Mouse (Mus musculus) heart, adult 9 months (tissue): ENCODE data around the gene Pofut1.
A peak's percentile ranks its signal among the peaks of the same experiment; 100 is the strongest.
"Not testable (repeated sequence)": the region's sequence is repeated elsewhere in the genome, so short reads cannot be mapped to it uniquely, and the experiment has no call there.

Source experiments
- DNase-seq, 2 experiments: peaks; one replicate each; pipeline ENCODE4 v3.0.0; 2022; ENCODE audit warnings: low spot score in 2 of 2

Gene Pofut1

GRCm38 (mm10) chr2:153239021-153239859 is 2.1 kb upstream of the Pofut1 start:
- DNase-seq, result no peak

GRCm38 (mm10) chr2:153239860-153240480 is 1.4 kb upstream of the Pofut1 start:
- DNase-seq, result no peak

- peak in 1 of 2 experiments; percentile 42 for DNase-seq
Observed at GRCm38 (mm10) chr2:153240701-153241235, 565 bp upstream of the Pofut1 start.

- DNase-seq, result no peak
Observed at GRCm38 (mm10) chr2:153242156-153242555, 823 bp downstream of the Pofut1 start.

- DNase-seq, result no peak
Observed at GRCm38 (mm10) chr2:153249751-153250150, 8.4 kb downstream of the Pofut1 start.

GRCm38 (mm10) chr2:153256604-153257003 is 15.3 kb downstream of the Pofut1 start:
- DNase-seq, result no peak

- DNase-seq, result no peak
Observed at GRCm38 (mm10) chr2:153259030-153259863, 17.9 kb downstream of the Pofut1 start.

- DNase-seq, result no peak
Observed at GRCm38 (mm10) chr2:153259864-153260674, 18.7 kb downstream of the Pofut1 start.

GRCm38 (mm10) chr2:153263053-153263452 is 21.7 kb downstream of the Pofut1 start:
- no peak for DNase-seq

- DNase-seq, result no peak
Observed at GRCm38 (mm10) chr2:153267331-153267730, 26.0 kb downstream of the Pofut1 start.

GRCm38 (mm10) chr2:153270231-153270915 is 29.0 kb downstream of the Pofut1 start:
- DNase-seq, result not testable (repeated sequence)

- DNase-seq, result not testable (repeated sequence)
Observed at GRCm38 (mm10) chr2:153274200-153274918, 33.0 kb downstream of the Pofut1 start.

GRCm38 (mm10) chr2:153274919-153275247 is 33.5 kb downstream of the Pofut1 start:
- DNase-seq, result no peak

- not testable (repeated sequence) for DNase-seq
Observed at GRCm38 (mm10) chr2:153275577-153275976, 34.2 kb downstream of the Pofut1 start.

GRCm38 (mm10) chr2:153276440-153276839 is 35.1 kb downstream of the Pofut1 start:
- no peak for DNase-seq

GRCm38 (mm10) chr2:153276846-153277245 is 35.5 kb downstream of the Pofut1 start:
- DNase-seq, result not testable (repeated sequence)

- DNase-seq, result no peak
Observed at GRCm38 (mm10) chr2:153278357-153278756, 37.0 kb downstream of the Pofut1 start.

- DNase-seq, result no peak
Observed at GRCm38 (mm10) chr2:153283919-153284318, 42.6 kb downstream of the Pofut1 start.

GRCm38 (mm10) chr2:153286524-153286923 is 45.2 kb downstream of the Pofut1 start:
- DNase-seq, result no peak

GRCm38 (mm10) chr2:153287835-153288234 is 46.5 kb downstream of the Pofut1 start:
- no peak for DNase-seq
